Comparison of ENCODE assay signal across 18 mouse cellular contexts in genomic region chr11:68545172-68545571, GRCm38 (mm10). TPM values are rescaled to one million over a fixed set of nuclear protein-coding genes. Genes with fewer than 3 reads are reported as not detected.
"Had no signal": no experiment of that assay in that cellular context is flagged by ENCODE, and none has a peak within 500 bp of the region (broad histone marks: within the 10 kb centered on the region; RNA-seq: fewer than 3 reads in every experiment).

No protein-coding gene starts in this region.

- DNase-seq: layer of hippocampus, adult 9-11 months; liver, embryonic 13.5 days; liver, postnatal 0 days; right cerebral cortex, postnatal 4 days; spleen, adult 18-20 months; thymus, adult 18-20 months; thymus, postnatal 25 days had no signal

- H3K9ac ChIP-seq: limb, embryonic 12.5 days; liver, embryonic 13.5 days; liver, postnatal 0 days; lung, embryonic 15.5 days; midbrain, embryonic 15.5 days; neural tube, embryonic 12.5 days had no signal

- H3K27me3 ChIP-seq: liver, embryonic 13.5 days; lung, embryonic 15.5 days; midbrain, embryonic 15.5 days; neural tube, embryonic 12.5 days had no signal

- ATAC-seq: liver, postnatal 0 days; midbrain, embryonic 15.5 days had no signal

- H3K4me2 ChIP-seq: liver, embryonic 13.5 days; lung, embryonic 15.5 days; midbrain, embryonic 11.5 days; midbrain, embryonic 15.5 days; neural tube, embryonic 12.5 days had no signal

- H3K9me3 ChIP-seq: limb, embryonic 12.5 days; liver, embryonic 13.5 days; lung, embryonic 15.5 days; megakaryocyte, embryonic 14.5 days; midbrain, embryonic 15.5 days; neural tube, embryonic 12.5 days had no signal

- H3K36me3 ChIP-seq: limb, embryonic 12.5 days; liver, embryonic 13.5 days; lung, embryonic 15.5 days; midbrain, embryonic 15.5 days; neural tube, embryonic 12.5 days had no signal

- H3K4me3 ChIP-seq: limb, embryonic 12.5 days; liver, embryonic 13.5 days; lung, embryonic 15.5 days; megakaryocyte, embryonic 14.5 days; midbrain, embryonic 15.5 days; neural tube, embryonic 12.5 days had no signal

- H3K27ac ChIP-seq: limb, embryonic 12.5 days; liver, embryonic 13.5 days; lung, embryonic 15.5 days; macrophage; midbrain, embryonic 15.5 days; neural tube, embryonic 12.5 days had no signal

- H3K4me1 ChIP-seq: liver, embryonic 13.5 days; megakaryocyte, embryonic 14.5 days; midbrain, embryonic 15.5 days; neural tube, embryonic 12.5 days had no signal

RNA-seq across cellular contexts. Expression of gene Mfsd6l, which starts 10.8 kb away (rescaled TPM):
- total RNA-seq: layer of hippocampus, adult 18-20 months had no signal
- polyA plus RNA-seq: limb, embryonic 12.5 days; liver, embryonic 13.5 days; macrophage; midbrain, embryonic 11.5 days; midbrain, embryonic 15.5 days; neural tube, embryonic 12.5 days had no signal

RNA-seq across cellular contexts. Expression of gene Ccdc42, which starts 41.6 kb away (rescaled TPM):
- total RNA-seq: monocyte, adult 5-6 weeks; neutrophil, adult 5-6 weeks had no signal
- polyA plus RNA-seq: liver, postnatal 0 days; macrophage; stomach, embryonic 14.5 days had no signal
